Mouse (Mus musculus) cerebellum, adult 2 months (tissue): Measurements from ENCODE around the gene Arhgap35. TPM values are rescaled to one million over a fixed set of nuclear protein-coding genes. Genes with fewer than 3 reads are reported as not detected.
A peak's percentile ranks its signal among the peaks of the same experiment; 100 is the strongest.
"Not testable (repeated sequence)": the region's sequence is repeated elsewhere in the genome, so short reads cannot be mapped to it uniquely, and the experiment has no call there.

Experiments
- DNase-seq, 2 experiments: peaks; one replicate each; pipeline ENCODE4 v3.0.0; 2021
- H3K27ac ChIP-seq: fragments of 200-500 bp; 2 replicates; pipeline ENCODE4 v1.5.1; 2012; ENCODE audit warnings: low read length, control low read depth, inconsistent platforms; ENCODE audit not compliant: insufficient read depth
- H3K27me3 ChIP-seq: fragments of 200-500 bp; 2 replicates; pipeline ENCODE4 v1.6.1; 2012; ENCODE audit warnings: inconsistent platforms, mild to moderate bottlenecking, low read length, moderate library complexity; ENCODE audit not compliant: control insufficient read depth, insufficient read depth
- H3K4me1 ChIP-seq: fragments of 200-500 bp; 2 replicates; pipeline ENCODE4 v1.6.1; 2011; ENCODE audit warnings: low read length; ENCODE audit not compliant: control insufficient read depth, insufficient read depth
- H3K4me3 ChIP-seq: fragments of 200-500 bp; replicated peaks from 2 replicates; pipeline ENCODE3; 2011; ENCODE audit warnings: mild to moderate bottlenecking, low read depth, low read length, control low read depth; ENCODE audit not compliant: insufficient read depth
- CTCF ChIP-seq: fragments of 200-500 bp; IDR thresholded peaks from 2 replicates; pipeline ENCODE4 v1.5.1; 2011; ENCODE audit warnings: low read depth, mild to moderate bottlenecking, control low read depth, low read length, moderate library complexity, borderline replicate concordance; ENCODE audit not compliant: insufficient read depth
- POLR2A ChIP-seq: fragments of 200-500 bp; IDR thresholded peaks from 2 replicates; pipeline ENCODE4 v1.6.1; 2011; ENCODE audit warnings: low read length, control low read depth, borderline replicate concordance; ENCODE audit not compliant: insufficient read depth
- WGBS: fragments of 180-500 bp; shearing (Covaris S2); methylation state at CpG from one replicate; pipeline ENCODE4 v1.1.7; 2018; 5-methylcytosine and 5-hydroxymethylcytosine counted together
- polyA plus RNA-seq: library from polyadenylated mRNA; depleted of rRNA; stranded (reverse); fragments of >200 nt; gene quantifications from 2 replicates; pipeline ENCODE4 v1.2.3, GENCODE M21; 2012; rRNA removed

The Arhgap35 gene
- polyA plus RNA-seq = 52.0 and 55.3 TPM in 2 replicates

- Histone ChIP-seq H3K4me1 (no peaks in the 10 kb centered on the region; the same call in 1 of the 2 replicates), H3K4me3 (peak within 1 kb of the TSS; percentile 88), H3K27me3 (no peaks in the 10 kb centered on the region), H3K27ac (peak within 1 kb of the TSS; percentile 99)
- peak; percentile 100 for DNase-seq
- under 1% methylated on average over 78 of the region's 78 CpGs for WGBS
- TF ChIP-seq POLR2A (peak; percentile 91), CTCF (no peak)
These were observed at the start of gene Arhgap35 for GRCm38 (mm10) chr7:16614888-16615715. Gene Arhgap35 (minus strand): TSS chr7:16614993.

DNA sequence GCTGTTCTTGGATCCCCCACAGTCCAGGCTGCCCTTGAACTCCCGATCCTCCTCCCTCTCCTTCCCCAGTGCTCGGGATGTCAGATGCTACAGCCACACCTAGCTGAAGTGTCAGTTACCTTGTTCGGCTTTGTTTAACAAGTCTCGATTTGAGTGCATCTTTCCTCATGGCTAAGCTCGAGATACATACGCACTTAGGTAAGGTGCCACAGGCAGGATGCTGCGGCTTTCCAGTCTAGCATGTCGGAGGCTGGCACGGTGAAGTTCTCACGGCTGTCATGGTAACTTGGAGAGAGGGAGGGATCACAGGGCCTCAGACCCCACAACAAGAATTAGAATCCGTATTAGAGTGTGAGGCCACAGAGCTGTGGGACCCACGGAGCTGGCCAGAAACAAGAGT is 29.5 kb upstream of the Arhgap35 start:
- DNase-seq = no peak
- Histone ChIP-seq H3K4me1 (no peaks in the 10 kb centered on the region), H3K4me3 (no peak overlapping the region), H3K27me3 (no peaks in the 10 kb centered on the region), H3K27ac (no peak overlapping the region)
- WGBS = 58% methylated on average over 12 of the region's 12 CpGs
- TF ChIP-seq CTCF = no peak
- TF ChIP-seq POLR2A = no peak

GRCm38 (mm10) chr7:16643106-16643505 is 28.3 kb upstream of the Arhgap35 start:
- not testable (repeated sequence) for H3K27me3 ChIP-seq, H3K4me1 ChIP-seq, H3K4me3 ChIP-seq, H3K27ac ChIP-seq, DNase-seq
- 74% methylated on average over 4 of the region's 4 CpGs for WGBS

- no peak overlapping the region for H3K27ac ChIP-seq
- no peak for TF ChIP-seq POLR2A
- TF ChIP-seq CTCF = no peak
- no peak overlapping the region for H3K4me3 ChIP-seq
- H3K4me1 ChIP-seq = 0 out of 2 replicates have a peak, but pooled peaks cover 4% of the 10 kb centered on the region
- peak; percentile 49 to 61 for DNase-seq
- no peaks in the 10 kb centered on the region for H3K27me3 ChIP-seq
- 3% methylated on average over 3 of the region's 3 CpGs for WGBS
These were observed 24.2 kb upstream of the Arhgap35 start for GRCm38 (mm10) chr7:16639028-16639427.

DNA sequence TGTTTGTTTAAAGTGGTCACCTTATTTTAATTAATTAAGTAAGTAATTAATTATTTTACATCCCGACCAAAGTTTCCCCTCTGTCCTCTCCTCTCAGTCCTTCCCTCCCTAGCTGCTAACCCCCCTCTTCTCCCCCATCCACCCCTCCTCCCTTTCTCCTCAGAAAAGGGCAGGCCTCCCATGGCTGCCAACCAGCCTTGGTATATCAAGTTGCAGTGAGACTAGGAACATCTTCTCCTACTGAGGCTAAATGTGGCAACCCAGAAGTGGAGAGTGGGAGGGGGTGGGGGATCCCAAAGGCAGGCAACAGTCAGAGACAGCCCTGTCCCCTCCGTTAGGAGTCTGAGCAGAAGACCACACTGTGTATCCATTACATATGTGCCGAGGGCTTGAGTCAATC is 20.3 kb upstream of the Arhgap35 start:
- 64% methylated on average over 3 of the region's 3 CpGs for WGBS
- H3K27me3 ChIP-seq = no peaks in the 10 kb centered on the region
- 0 out of 2 replicates have a peak, but pooled peaks cover 4% of the 10 kb centered on the region for H3K4me1 ChIP-seq
- no peak overlapping the region for H3K4me3 ChIP-seq
- TF ChIP-seq CTCF = no peak
- no peak overlapping the region for H3K27ac ChIP-seq
- no peak for DNase-seq

DNA sequence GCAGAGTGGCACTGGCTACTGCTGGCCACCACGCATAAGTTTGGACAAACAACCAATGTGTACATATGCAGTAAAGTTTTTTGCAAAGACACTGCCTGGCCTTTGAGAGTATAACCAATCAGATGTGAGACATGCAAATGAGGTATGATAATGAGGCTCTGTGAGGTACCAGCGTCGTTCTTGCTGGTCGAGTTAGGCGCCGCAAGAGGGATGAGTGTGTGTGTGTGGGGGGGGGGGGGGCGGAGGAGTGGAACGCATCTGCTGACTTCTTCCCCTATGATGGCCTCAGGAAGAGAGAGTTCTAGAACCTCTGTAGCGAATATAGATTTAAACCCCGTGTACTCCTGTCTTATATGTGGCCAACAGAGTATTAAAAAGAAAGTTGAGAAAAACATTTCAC is 19.1 kb upstream of the Arhgap35 start:
- H3K27me3 ChIP-seq, DNase-seq, H3K27ac ChIP-seq, H3K4me1 ChIP-seq, H3K4me3 ChIP-seq: not testable (repeated sequence)
- WGBS = 15% methylated on average over 10 of the region's 10 CpGs

GRCm38 (mm10) chr7:16631932-16632331 is 17.1 kb upstream of the Arhgap35 start:
- Histone ChIP-seq H3K27ac (no peak overlapping the region), H3K4me3 (no peak overlapping the region), H3K27me3 (no peaks in the 10 kb centered on the region), H3K4me1 (no peaks in the 10 kb centered on the region)
- no peak for TF ChIP-seq POLR2A
- TF ChIP-seq CTCF = no peak
- WGBS = 66% methylated on average over 4 of the region's 4 CpGs
- DNase-seq = no peak

GRCm38 (mm10) chr7:16631025-16631424 is 16.2 kb upstream of the Arhgap35 start:
- no peak for DNase-seq
- 65% methylated on average over 4 of the region's 4 CpGs for WGBS
- Histone ChIP-seq H3K4me1 (no peaks in the 10 kb centered on the region), H3K27ac (no peak overlapping the region), H3K27me3 (no peaks in the 10 kb centered on the region), H3K4me3 (no peak overlapping the region)
- TF ChIP-seq POLR2A (no peak), CTCF (no peak)
